Mouse (Mus musculus) E14TG2a.4 (cell line): ENCODE results near the gene Dusp23.

Experiments
- CTCF ChIP-seq: conservative IDR thresholded peaks from 2 replicates; pipeline ENCODE4 v1.5.1; 2014; ENCODE audit warnings: low read length
- NANOG ChIP-seq: IDR thresholded peaks from 2 replicates; pipeline ENCODE4 v1.6.1; 2014; ENCODE audit warnings: borderline replicate concordance, low read length, mixed read lengths
- POU5F1 ChIP-seq: IDR thresholded peaks from 2 replicates; pipeline ENCODE4 v1.6.1; 2014; ENCODE audit warnings: low read length, borderline replicate concordance

- TF ChIP-seq CTCF, result no peak
- no peak for TF ChIP-seq NANOG
- no peak for TF ChIP-seq POU5F1
Measured at GRCm38 (mm10) chr1:172585612-172586567, 46.9 kb downstream of the Dusp23 start.
